Mouse (Mus musculus): ENCODE results near the gene Mlf2.

DNA sequence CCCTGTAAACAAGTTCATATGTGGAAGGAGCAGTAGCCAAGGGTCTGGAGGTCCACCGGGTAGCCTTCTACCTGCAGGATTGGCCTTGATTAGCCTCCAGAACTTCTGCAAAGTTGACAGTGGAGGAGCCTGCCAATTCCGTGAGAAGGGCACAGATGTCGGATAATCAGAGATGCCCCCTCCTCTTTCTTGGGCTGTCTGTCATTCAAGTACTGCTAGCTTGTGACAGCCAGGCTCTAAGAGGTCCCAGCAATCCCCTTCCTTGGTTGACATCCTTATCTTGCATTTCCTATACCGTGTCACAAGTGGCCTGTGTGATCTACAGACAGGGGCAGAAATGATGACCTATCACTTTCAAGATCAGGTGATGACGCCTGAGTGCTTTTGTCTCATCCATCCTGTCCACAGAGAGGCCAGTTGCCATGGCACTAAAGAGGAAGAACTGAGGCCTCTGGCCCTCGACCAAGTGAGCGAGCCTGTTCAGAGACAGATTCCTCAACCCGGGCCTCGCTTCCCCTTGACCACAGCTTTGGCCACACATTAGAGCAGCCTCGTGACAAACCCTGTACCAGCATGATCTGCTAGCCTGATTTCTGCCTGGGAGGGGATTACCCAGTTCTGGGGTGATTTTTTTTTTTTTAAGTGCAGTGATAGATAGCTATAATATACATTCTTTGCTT, 30.2 kb upstream of the Mlf2 start:
- TF ChIP-seq GATA1 (IDR thresholded peaks at IDR 0.05; ENCODE audit: borderline replicate concordance, low read length) (no peak), FLI1 (IDR thresholded peaks at IDR 0.05; ENCODE audit: low read length) (no peak)
